Mouse (Mus musculus): Measurements from ENCODE around the gene Nme6.
"Not testable (repeated sequence)": the region's sequence is repeated elsewhere in the genome, so short reads cannot be mapped to it uniquely, and the experiment has no call there.

Gene Nme6

GRCm38 (mm10) chr9:109832391-109833087 is at the start of gene Nme6:
Gene Nme6 (plus strand): TSS chr9:109832749.
- DNase-seq (ENCODE audit: inconsistent age in 2 of 2, low spot score in 1 of 2): peak; percentile 86 to 97

- not testable (repeated sequence) for DNase-seq (ENCODE audit: inconsistent age in 2 of 2, low spot score in 1 of 2)
Observed at GRCm38 (mm10) chr9:109790570-109790969, 42.0 kb upstream of the Nme6 start, which contains the start of gene Fbxw27. Gene Fbxw27 (minus strand): TSS chr9:109790670.

GRCm38 (mm10) chr9:109795221-109795620 is 37.3 kb upstream of the Nme6 start:
- peak in 1 of 2 experiments; percentile 36 for DNase-seq (ENCODE audit: inconsistent age in 2 of 2, low spot score in 1 of 2)

GRCm38 (mm10) chr9:109795811-109796210 is 36.7 kb upstream of the Nme6 start:
- DNase-seq (ENCODE audit: inconsistent age in 2 of 2, low spot score in 1 of 2): peak in 1 of 2 experiments; percentile 26

- peak; percentile 22 to 73 for DNase-seq (ENCODE audit: inconsistent age in 2 of 2, low spot score in 1 of 2)
Observed at GRCm38 (mm10) chr9:109798051-109798450, 34.5 kb upstream of the Nme6 start.

- DNase-seq (ENCODE audit: inconsistent age in 2 of 2, low spot score in 1 of 2): peak in 1 of 2 experiments; percentile 43
Observed at GRCm38 (mm10) chr9:109805596-109805995, 27.0 kb upstream of the Nme6 start.

- no peak for DNase-seq (ENCODE audit: inconsistent age in 2 of 2, low spot score in 1 of 2)
Observed at GRCm38 (mm10) chr9:109806260-109806659, 26.3 kb upstream of the Nme6 start.

- DNase-seq (ENCODE audit: inconsistent age in 2 of 2, low spot score in 1 of 2): peak in 1 of 2 experiments; percentile 43
Observed at GRCm38 (mm10) chr9:109806695-109807293, 25.8 kb upstream of the Nme6 start.

- no peak for DNase-seq (ENCODE audit: inconsistent age in 2 of 2, low spot score in 1 of 2)
Observed at GRCm38 (mm10) chr9:109807898-109808297, 24.7 kb upstream of the Nme6 start.

- no peak for DNase-seq (ENCODE audit: inconsistent age in 2 of 2, low spot score in 1 of 2)
Observed at GRCm38 (mm10) chr9:109811980-109812379, 20.6 kb upstream of the Nme6 start, which contains the start of gene Spink8. Gene Spink8 (plus strand): TSS chr9:109812280.

- DNase-seq (ENCODE audit: inconsistent age in 2 of 2, low spot score in 1 of 2): no peak
Observed at GRCm38 (mm10) chr9:109813424-109813823, 19.1 kb upstream of the Nme6 start.

GRCm38 (mm10) chr9:109816341-109816740 is 16.2 kb upstream of the Nme6 start:
- no peak for DNase-seq (ENCODE audit: inconsistent age in 2 of 2, low spot score in 1 of 2)

- no peak for DNase-seq (ENCODE audit: inconsistent age in 2 of 2, low spot score in 1 of 2)
Observed at GRCm38 (mm10) chr9:109825739-109826138, 6.8 kb upstream of the Nme6 start.

- no peak for DNase-seq (ENCODE audit: inconsistent age in 2 of 2, low spot score in 1 of 2)
Observed at GRCm38 (mm10) chr9:109826181-109826580, 6.4 kb upstream of the Nme6 start.

GRCm38 (mm10) chr9:109833088-109833412 is 501 bp downstream of the Nme6 start:
- no peak for DNase-seq (ENCODE audit: inconsistent age in 2 of 2, low spot score in 1 of 2)

- DNase-seq (ENCODE audit: inconsistent age in 2 of 2, low spot score in 1 of 2): peak; percentile 59 to 89
Observed at GRCm38 (mm10) chr9:109849312-109849758, 16.8 kb downstream of the Nme6 start, which contains the start of gene Camp. Gene Camp (minus strand): TSS chr9:109849617.

GRCm38 (mm10) chr9:109850099-109850498 is 17.6 kb downstream of the Nme6 start:
- peak in 1 of 2 experiments; percentile 52 for DNase-seq (ENCODE audit: inconsistent age in 2 of 2, low spot score in 1 of 2)

- no peak for DNase-seq (ENCODE audit: inconsistent age in 2 of 2, low spot score in 1 of 2)
Observed at GRCm38 (mm10) chr9:109854341-109854740, 21.8 kb downstream of the Nme6 start.

GRCm38 (mm10) chr9:109855947-109856346 is 23.4 kb downstream of the Nme6 start:
- DNase-seq (ENCODE audit: inconsistent age in 2 of 2, low spot score in 1 of 2): no peak

- DNase-seq (ENCODE audit: inconsistent age in 2 of 2, low spot score in 1 of 2): peak; percentile 74 to 94
Observed at GRCm38 (mm10) chr9:109862397-109863044, 30.0 kb downstream of the Nme6 start.

- DNase-seq (ENCODE audit: inconsistent age in 2 of 2, low spot score in 1 of 2): no peak
Observed at GRCm38 (mm10) chr9:109863085-109863484, 30.5 kb downstream of the Nme6 start.

GRCm38 (mm10) chr9:109866218-109866617 is 33.7 kb downstream of the Nme6 start:
- no peak for DNase-seq (ENCODE audit: inconsistent age in 2 of 2, low spot score in 1 of 2)
